Mouse (Mus musculus): ENCODE measurements around the gene Erich6b. TPM values are rescaled to one million over a fixed set of nuclear protein-coding genes. Genes with fewer than 3 reads are reported as not detected.

Erich6b gene
- total RNA-seq (2012; rRNA removed) = not detected in 2 replicates
- total RNA-seq (2014; rRNA removed) = not detected in 2 replicates
- not detected in 2 replicates for polyA plus RNA-seq (2012; ENCODE audit: insufficient read length, low read depth)

- no peak for DNase-seq (ENCODE audit: extremely low read depth)
- Histone ChIP-seq H3K4me1 (ENCODE audit: control insufficient read depth in 1 of 2, insufficient read depth in 2 of 2) (no peaks in the 10 kb centered on the region), H3K36me3 (replicated peaks in 1 of 2; ENCODE audit: control insufficient read depth in 1 of 2, insufficient read depth in 1 of 2, low read length in 1 of 2) (no peaks in the 10 kb centered on the region), H3K27me3 (replicated peaks) (no peaks in the 10 kb centered on the region), H3K27ac (ENCODE audit: insufficient read depth, low read depth) (no peak within 1 kb of the TSS), H3K9ac (ENCODE audit: insufficient read depth, low read depth) (no peak within 1 kb of the TSS), H3K9me3 (replicated peaks; ENCODE audit: low read length) (peaks cover 3% of the 10 kb centered on the region), H3K4me3 (replicated peaks in 1 of 3; ENCODE audit: low read depth in 2 of 3, low read length in 2 of 3, poor library complexity in 1 of 3) (no peak within 1 kb of the TSS), H3K4me2 (ENCODE audit: insufficient read depth, low read depth, poor library complexity, severe bottlenecking) (no peak within 1 kb of the TSS), H3K79me2 (replicated peaks; ENCODE audit: control insufficient read depth, extremely low read depth, insufficient read depth, poor library complexity, severe bottlenecking) (no peaks in the 10 kb centered on the region)
- dilution Hi-C loops (cut with MboI; ENCODE audit: extremely low pct_ligation_motif_present, extremely low pct_unique_long_range_greater_than_20kb, low sequenced_read_pairs) (no loop called here), in situ Hi-C loops (cut with MboI; ENCODE audit: low pct_ligation_motif_present, low pct_unique_long_range_greater_than_20kb, low sequenced_read_pairs) (no loop called here)
- TF ChIP-seq JUN (IDR thresholded peaks at IDR 0.05; ENCODE audit: insufficient read depth, low read depth, low read length) (no peak), ZKSCAN1 (IDR thresholded peaks at IDR 0.05; ENCODE audit: borderline replicate concordance, low read depth, low read length) (no peak), HCFC1 (IDR thresholded peaks at IDR 0.05; ENCODE audit: low read depth, low read length) (no peak), MXI1 (IDR thresholded peaks at IDR 0.05; ENCODE audit: low read depth, low read length) (no peak), USF1 (IDR thresholded peaks at IDR 0.05; ENCODE audit: low read depth, low read length) (no peak), JUND (conservative IDR thresholded peaks at IDR 0.05; ENCODE audit: low read depth, low read length) (no peak), KAT2A (IDR thresholded peaks at IDR 0.05; ENCODE audit: insufficient replicate concordance, low read length) (no peak), ZC3H11A (IDR thresholded peaks at IDR 0.05; ENCODE audit: low read depth, low read length) (no peak), USF2 (conservative IDR thresholded peaks at IDR 0.05; ENCODE audit: low read depth, low read length) (no peak), MAX (IDR thresholded peaks at IDR 0.05; ENCODE audit: low read length) (no peak), MYC (IDR thresholded peaks at IDR 0.05; ENCODE audit: low read depth, low read length) (no peak)
Measured at GRCm38 (mm10) chr14:75642080-75642479, at the start of gene Erich6b. TSS of gene Erich6b (plus strand) at chr14:75642259.

- Histone ChIP-seq H3K27me3 (replicated peaks) (peaks cover 5% of the 10 kb centered on the region), H3K79me2 (replicated peaks; ENCODE audit: control insufficient read depth, extremely low read depth, insufficient read depth, poor library complexity, severe bottlenecking) (no peaks in the 10 kb centered on the region), H3K9me3 (replicated peaks; ENCODE audit: low read length) (no peaks in the 10 kb centered on the region), H3K4me1 (ENCODE audit: control insufficient read depth in 1 of 2, insufficient read depth in 2 of 2) (no peaks in the 10 kb centered on the region), H3K36me3 (replicated peaks in 1 of 2; ENCODE audit: control insufficient read depth in 1 of 2, insufficient read depth in 1 of 2, low read length in 1 of 2) (no peaks in the 10 kb centered on the region), H3K4me3 (replicated peaks in 1 of 3; ENCODE audit: low read depth in 2 of 3, low read length in 2 of 3, poor library complexity in 1 of 3) (no peak within 1 kb of the TSS), H3K27ac (ENCODE audit: insufficient read depth, low read depth) (no peak within 1 kb of the TSS), H3K4me2 (ENCODE audit: insufficient read depth, low read depth, poor library complexity, severe bottlenecking) (no peak within 1 kb of the TSS), H3K9ac (ENCODE audit: insufficient read depth, low read depth) (no peak within 1 kb of the TSS)
- no peak for DNase-seq (ENCODE audit: extremely low read depth)
- TF ChIP-seq JUN (IDR thresholded peaks at IDR 0.05; ENCODE audit: insufficient read depth, low read depth, low read length) (no peak), MAFK (IDR thresholded peaks at IDR 0.05; ENCODE audit: insufficient replicate concordance, low read length) (no peak), NRF1 (IDR thresholded peaks at IDR 0.05; ENCODE audit: low read depth, low read length) (no peak), MAX (IDR thresholded peaks at IDR 0.05; ENCODE audit: low read length) (no peak), UBTF (IDR thresholded peaks at IDR 0.05; ENCODE audit: low read depth, low read length) (no peak), IRF4 (IDR thresholded peaks at IDR 0.05; ENCODE audit: low read depth, low read length) (no peak), BHLHE40 (IDR thresholded peaks at IDR 0.05; ENCODE audit: low read depth, low read length) (no peak), TCF12 (IDR thresholded peaks at IDR 0.05; ENCODE audit: low read depth, low read length) (no peak), MYC (IDR thresholded peaks at IDR 0.05; ENCODE audit: low read depth, low read length) (no peak), CHD1 (IDR thresholded peaks at IDR 0.05; ENCODE audit: low read depth, low read length) (no peak), RAD21 (IDR thresholded peaks at IDR 0.05; ENCODE audit: low read depth, low read length) (no peak), NELFE (IDR thresholded peaks at IDR 0.05; ENCODE audit: low read depth, low read length) (no peak), RCOR1 (conservative IDR thresholded peaks at IDR 0.05; ENCODE audit: low read depth, low read length) (no peak), POLR2AphosphoS2 (IDR thresholded peaks at IDR 0.05; ENCODE audit: low read depth, low read length) (no peak), MXI1 (IDR thresholded peaks at IDR 0.05; ENCODE audit: low read depth, low read length) (no peak)
- in situ Hi-C loops (cut with MboI; ENCODE audit: low pct_ligation_motif_present, low pct_unique_long_range_greater_than_20kb, low sequenced_read_pairs) = no loop called here
- dilution Hi-C loops (cut with MboI; ENCODE audit: extremely low pct_ligation_motif_present, extremely low pct_unique_long_range_greater_than_20kb, low sequenced_read_pairs) = no loop called here
Measured at GRCm38 (mm10) chr14:75592978-75593377, 49.1 kb upstream of the Erich6b start, which contains the start of gene Spert. TSS of gene Spert (minus strand) at chr14:75593116.
